Mouse (Mus musculus) liver, embryonic 14.5 days (tissue): ENCODE measurements at regions not wholly inside any gene's neighbourhood (a gene's known extent, or its start where the extent isn't known, plus 50 kb on each side); places are given as distances from the start of the nearest gene placed in this dataset.

ENCODE experiments used
- CTCF ChIP-seq: IDR thresholded peaks from 2 replicates; pipeline ENCODE4 v1.5.1; 2016; ENCODE audit warnings: antibody characterized with exemption, low read depth, control low read depth
- EP300 ChIP-seq: IDR thresholded peaks from 2 replicates; pipeline ENCODE4 v1.6.1; 2016; ENCODE audit warnings: antibody characterized with exemption, low read depth

- TF ChIP-seq CTCF: no peak
- no peak for TF ChIP-seq EP300
Measured at GRCm38 (mm10) chr1:6979626-6980025, 2171.9 kb downstream of the Gm37988 start.
